Mouse (Mus musculus) erythroblast, adult 5-6 weeks (primary cell): ENCODE results near the gene Kirrel3. TPM values are rescaled to one million over a fixed set of nuclear protein-coding genes. Genes with fewer than 3 reads are reported as not detected.

Experiments
- ATAC-seq: replicated peaks from 2 replicates; pipeline ENCODE4 v1.8.0; 2016; ENCODE audit warnings: moderate number of reproducible peaks, mild to moderate bottlenecking, moderate TSS enrichment, inconsistent platforms; ENCODE audit not compliant: poor library complexity, low FRiP score, severe bottlenecking
- total RNA-seq, 2 experiments: library from RNA; stranded (forward) in 1 of 2; stranded (reverse) in 1 of 2; fragments of 150-400 nt in 1 of 2; fragments of 200-764, 138-1000 nt in 1 of 2; gene quantifications; 2 replicates each; pipeline versions ENCODE4 v1.2.3 to v1.2.4; 2015 to 2017; ENCODE audit warnings: low replicate concordance in 2 of 2

Kirrel3 gene
- total RNA-seq, 2 experiments from 2014 or later: not detected

- no peak for ATAC-seq
These were observed 247.9 kb downstream of the Kirrel3 start for GRCm38 (mm10) chr9:34733579-34733978.

GRCm38 (mm10) chr9:34734991-34735390 lies 249.3 kb downstream of the Kirrel3 start:
- ATAC-seq: no peak

GRCm38 (mm10) chr9:34739431-34739830 lies 253.7 kb downstream of the Kirrel3 start:
- no peak for ATAC-seq

DNA sequence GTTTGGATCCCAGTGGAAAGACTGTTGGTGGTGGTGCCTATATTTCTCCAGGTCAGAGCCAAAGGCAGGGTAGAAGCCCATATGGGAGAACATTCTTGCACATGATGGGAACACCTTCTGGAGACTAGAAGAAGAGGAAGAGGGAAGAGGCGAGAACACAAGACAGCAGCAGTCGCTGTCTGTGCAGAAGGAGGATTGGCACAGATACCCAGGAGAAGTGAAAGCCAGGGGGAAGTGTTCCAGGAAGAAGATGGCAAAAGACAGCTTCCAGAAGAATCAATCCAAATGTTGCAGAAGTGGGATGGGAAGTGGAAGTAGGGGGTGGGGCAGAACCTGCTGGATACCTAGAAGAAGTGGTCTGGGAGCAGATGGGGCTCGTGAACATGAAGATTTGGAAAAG lies 255.1 kb downstream of the Kirrel3 start:
- no peak for ATAC-seq

GRCm38 (mm10) chr9:34748003-34748402 lies 262.3 kb downstream of the Kirrel3 start:
- ATAC-seq: no peak

DNA sequence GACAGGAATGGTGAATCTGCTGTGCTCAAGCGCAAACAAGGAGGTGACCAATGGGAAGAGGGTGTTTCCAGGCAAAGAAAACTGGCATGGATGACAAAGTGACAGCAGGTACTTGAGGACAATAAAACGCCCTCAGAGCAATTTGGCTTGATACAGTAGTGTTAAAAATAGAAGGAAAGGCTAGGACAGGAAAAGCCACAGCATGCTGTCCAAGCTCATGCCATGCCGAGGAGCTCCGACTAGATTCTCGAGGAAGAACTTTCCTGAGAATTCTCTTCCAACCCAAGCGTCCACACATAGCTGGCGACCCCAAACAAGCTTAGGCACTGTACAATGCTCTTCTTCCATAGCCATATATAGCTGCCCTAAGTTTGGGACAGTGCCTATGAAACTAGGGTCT lies 263.5 kb downstream of the Kirrel3 start:
- no peak for ATAC-seq

DNA sequence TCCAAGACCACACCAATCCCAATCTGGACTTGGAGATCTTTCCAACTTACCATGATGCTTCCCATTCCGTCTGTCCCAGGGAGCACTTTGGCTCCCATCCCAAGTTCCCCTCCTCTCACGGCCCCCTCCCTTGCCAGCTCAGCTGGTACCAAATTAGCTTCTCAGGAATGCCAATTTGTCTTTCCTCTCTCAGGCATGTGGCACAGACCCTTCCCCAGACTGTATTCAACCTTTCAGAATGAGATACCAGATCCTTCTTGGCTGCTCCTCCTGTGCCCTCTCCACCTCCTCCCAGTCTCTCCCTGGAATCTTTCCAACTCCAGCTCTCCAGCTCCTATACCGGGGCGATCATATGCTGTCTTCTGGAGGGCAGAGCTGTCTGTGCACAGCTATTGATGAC lies 264.2 kb downstream of the Kirrel3 start:
- ATAC-seq: no peak

GRCm38 (mm10) chr9:34750887-34751286 lies 265.2 kb downstream of the Kirrel3 start:
- ATAC-seq: no peak

- no peak for ATAC-seq
These were observed 266.5 kb downstream of the Kirrel3 start for GRCm38 (mm10) chr9:34752076-34752800.

DNA sequence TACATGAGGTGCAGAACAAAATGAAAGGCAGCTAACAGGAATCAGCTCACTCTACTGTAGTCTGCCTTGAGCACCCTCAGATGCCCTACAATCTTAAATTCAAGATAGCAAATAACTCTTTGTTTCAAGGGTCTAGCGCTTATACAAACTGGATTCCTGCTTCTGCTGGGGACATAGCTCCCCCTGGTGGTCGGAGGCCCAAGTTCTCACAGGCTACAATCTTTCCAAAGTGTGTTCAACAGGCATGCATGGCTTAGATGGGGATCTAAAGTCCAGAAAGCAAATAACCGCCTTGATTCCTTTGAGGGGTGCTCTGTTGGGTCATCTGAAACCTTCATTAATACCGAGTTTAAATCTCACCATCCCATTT lies 267.1 kb downstream of the Kirrel3 start:
- ATAC-seq: no peak

DNA sequence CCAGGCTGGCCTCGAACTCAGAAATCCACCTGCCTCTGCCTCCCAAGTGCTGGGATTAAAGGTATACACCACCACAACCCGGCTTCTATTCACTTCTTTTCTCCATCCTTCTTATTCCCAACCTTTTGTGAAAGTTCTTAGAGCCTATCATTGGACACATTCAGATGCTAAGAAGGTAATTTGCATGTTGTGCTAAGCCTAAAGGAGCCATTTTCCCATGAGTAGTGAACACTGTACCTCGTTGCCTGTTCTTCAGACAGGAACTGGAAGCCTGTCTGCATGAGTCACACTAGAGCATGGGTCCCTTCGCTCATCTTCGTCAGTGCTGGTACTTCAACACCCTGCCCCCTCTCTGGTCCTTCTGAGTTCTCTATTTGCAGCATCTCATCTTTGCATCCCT lies 268.2 kb downstream of the Kirrel3 start:
- no peak for ATAC-seq

GRCm38 (mm10) chr9:34754523-34755097 lies 268.9 kb downstream of the Kirrel3 start:
- ATAC-seq: no peak

DNA sequence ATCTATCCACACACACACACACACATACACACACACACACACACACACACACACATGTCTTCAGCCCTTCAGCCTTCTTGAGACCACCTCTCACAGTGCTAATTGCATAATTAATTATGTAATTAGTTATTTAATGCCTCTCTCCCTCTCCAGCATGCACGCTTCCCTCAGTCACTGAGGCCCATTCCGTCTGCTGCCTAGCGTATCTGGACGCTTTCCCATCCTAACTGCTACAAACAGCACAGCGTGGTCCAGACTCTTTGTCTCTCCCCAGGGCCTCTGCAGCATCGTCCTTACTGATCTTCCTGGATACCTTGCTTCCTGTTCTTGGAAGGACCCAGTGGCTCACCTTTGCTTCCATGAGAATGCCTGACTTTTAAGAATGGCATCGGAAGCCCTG lies 270.4 kb downstream of the Kirrel3 start:
- ATAC-seq: no peak

GRCm38 (mm10) chr9:34758925-34759324 lies 273.2 kb downstream of the Kirrel3 start:
- no peak for ATAC-seq

- no peak for ATAC-seq
These were observed 274.8 kb downstream of the Kirrel3 start for GRCm38 (mm10) chr9:34760521-34760920.

DNA sequence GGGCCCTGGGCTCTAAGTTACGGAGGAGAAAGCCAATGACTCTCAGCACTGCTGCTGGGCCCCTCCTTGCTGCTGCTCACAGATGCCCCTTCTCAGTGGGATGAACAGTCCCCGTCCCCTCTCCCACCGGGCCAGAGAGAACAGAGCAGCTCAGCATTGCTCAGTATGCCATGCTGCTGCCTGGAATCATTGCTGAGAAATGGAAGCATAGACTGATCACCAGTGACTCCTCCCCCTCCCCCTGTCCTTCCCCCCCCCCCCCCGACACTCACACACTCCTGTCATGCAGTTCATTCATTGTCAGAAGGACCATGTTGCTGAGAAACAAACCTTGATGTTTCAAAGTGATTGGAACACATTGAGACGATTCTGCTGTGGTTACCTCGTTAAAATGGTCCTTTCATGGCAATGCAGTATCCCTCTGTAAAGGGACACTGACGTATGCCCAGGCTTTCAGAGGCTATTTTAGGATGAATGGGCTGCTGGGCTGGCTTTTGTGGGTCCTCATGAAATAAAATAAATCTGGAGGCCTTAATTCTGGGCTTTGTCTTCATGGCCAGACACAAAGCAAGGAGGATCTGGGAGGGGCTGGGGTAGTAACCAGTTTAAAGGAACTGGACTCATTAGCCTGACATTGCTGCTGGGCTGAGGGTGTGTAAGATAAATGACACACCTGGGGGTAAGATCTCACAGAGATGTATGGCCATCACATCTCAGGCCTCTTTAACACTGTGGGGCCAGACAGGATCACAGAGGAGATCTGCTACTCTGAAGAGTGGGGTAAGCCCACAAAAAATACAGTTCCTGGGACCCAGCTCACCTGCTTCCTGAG lies 281.3 kb downstream of the Kirrel3 start:
- ATAC-seq: no peak

DNA sequence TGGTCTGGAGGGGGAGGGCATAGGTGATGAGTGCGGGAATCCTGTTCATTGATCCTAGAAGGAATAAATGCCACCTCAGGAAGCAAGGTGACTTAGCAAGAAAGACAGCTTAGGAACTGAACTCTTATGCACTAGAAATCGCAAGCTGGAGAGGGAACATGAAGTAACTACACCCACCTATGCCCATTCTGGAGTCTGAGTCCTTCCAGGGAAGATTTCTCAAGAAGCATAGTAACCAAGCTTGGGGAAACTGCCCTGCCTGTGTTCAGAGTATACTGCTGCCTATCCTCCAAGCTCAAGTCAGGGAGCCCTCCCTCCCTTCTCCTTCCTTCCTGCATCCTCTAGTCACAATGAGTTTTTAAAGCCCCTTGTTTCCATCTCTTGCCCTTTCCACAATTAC lies 283.3 kb downstream of the Kirrel3 start:
- ATAC-seq: no peak

DNA sequence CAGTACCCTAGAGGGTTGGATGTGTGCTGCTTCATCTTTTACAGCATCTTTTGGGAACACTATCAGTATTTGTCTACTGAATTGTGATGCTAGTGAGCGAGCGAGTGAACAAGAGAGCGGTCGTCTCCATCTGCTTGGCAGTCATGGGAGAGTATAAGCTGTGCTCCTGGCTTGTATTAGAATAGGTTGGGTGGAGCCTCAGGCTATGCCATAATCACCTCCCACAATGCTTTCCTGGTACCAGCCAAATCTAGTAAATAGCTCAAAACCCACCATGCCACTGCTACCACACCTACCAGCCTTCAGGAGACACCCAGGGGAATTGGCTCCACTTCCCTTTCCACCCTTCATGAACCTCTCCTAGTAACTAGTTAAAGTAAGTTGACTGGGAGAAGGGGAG lies 285.3 kb downstream of the Kirrel3 start:
- ATAC-seq: no peak

DNA sequence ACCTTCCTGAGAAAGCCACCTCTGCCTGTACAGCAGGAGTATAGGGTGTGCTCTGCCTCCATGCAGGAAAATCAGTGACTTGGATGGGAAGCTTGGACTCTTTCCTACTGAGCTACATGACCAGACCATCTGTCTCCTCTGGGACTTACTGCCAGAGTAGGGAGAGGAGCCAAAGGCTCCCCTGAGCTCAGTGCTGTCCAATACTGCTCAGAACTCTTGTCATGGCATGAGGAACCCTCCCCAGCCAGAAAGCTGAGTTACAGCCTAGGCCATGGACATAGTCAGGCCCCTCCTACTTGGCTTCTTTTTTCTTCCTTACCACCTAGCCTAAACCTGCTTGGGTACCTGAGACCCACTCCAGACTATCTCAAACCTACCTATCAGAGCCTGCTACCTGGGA lies 285.7 kb downstream of the Kirrel3 start:
- ATAC-seq: no peak

GRCm38 (mm10) chr9:34772022-34772437 lies 286.3 kb downstream of the Kirrel3 start:
- no peak for ATAC-seq

DNA sequence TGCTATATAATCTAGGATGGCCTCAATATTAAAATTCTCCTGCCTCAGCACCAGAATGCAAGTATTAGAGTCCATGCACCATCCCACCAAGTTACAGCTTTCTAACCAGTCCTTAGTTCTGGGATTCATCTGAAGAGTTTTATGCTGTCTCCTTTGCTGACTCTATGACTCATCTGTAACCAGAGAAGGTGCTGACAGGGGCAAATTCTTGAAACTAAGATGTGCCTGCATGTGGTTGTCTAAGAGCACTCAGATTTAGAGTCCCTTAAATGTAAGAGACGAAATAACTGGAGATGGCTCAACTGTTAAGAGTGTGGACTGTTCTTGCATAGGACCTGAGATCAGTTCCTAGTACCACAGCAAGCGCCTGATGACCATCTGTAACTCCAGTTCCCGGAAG lies 295.7 kb downstream of the Kirrel3 start:
- no peak for ATAC-seq
